Mouse (Mus musculus): ENCODE measurements around the gene Usf1. TPM values are rescaled to one million over a fixed set of nuclear protein-coding genes. Genes with fewer than 3 reads are reported as not detected.

The Usf1 gene
- total RNA-seq (2017): 47.1 and 48.6 TPM in 2 replicates

DNA sequence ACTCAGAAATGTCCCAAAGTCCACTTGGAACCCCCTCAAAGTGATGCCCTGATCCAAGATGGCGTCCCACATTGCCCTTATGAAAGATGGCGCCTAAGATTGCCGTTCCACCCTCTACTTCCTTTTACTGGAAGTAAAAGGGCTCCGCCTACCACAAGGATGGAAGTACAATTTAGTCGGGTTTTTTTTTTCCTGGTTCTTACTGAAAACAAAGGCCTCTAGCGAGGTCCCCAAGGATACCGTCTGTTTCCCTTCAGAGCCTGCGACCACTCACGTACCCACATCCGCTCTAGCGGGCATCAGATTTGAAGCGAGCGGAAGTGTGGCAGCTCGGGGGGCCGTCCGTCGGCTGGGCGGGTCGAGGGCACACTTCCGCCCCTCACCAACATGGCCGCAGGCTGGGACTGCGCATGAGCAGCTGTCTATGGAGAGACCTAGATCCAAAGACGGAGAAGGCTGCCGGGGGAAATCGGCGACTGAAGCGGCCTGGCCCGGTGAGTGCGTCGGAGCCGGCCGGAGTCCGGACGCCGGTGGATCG, at the start of gene Usf1:
Gene Usf1 (plus strand): TSS at position 367 of the 538 bp plus-strand sequence.
- peak; percentile 88 for ATAC-seq (replicated peaks; ENCODE audit: low read depth, poor library complexity, severe bottlenecking)

DNA sequence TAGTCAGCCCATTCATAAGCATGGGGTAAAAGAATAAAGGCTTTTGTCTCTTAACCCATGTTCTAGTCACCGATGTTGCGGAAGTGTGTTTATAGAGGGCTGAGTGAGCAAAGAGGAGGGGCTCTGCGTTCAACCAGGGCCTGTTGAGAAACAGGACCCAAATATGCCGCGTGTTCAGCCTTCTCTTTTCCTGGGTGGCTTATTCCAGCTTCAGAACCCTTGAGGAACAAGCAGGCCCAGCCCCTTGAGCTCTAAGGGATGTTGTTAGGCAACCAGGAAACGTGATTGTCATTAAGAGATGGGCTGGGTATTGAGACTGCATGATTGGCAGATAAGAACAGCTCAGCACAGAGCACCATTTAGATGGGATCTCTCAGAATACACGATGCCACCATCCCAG, 45.2 kb upstream of the Usf1 start:
- ATAC-seq (replicated peaks; ENCODE audit: low read depth, poor library complexity, severe bottlenecking): no peak

DNA sequence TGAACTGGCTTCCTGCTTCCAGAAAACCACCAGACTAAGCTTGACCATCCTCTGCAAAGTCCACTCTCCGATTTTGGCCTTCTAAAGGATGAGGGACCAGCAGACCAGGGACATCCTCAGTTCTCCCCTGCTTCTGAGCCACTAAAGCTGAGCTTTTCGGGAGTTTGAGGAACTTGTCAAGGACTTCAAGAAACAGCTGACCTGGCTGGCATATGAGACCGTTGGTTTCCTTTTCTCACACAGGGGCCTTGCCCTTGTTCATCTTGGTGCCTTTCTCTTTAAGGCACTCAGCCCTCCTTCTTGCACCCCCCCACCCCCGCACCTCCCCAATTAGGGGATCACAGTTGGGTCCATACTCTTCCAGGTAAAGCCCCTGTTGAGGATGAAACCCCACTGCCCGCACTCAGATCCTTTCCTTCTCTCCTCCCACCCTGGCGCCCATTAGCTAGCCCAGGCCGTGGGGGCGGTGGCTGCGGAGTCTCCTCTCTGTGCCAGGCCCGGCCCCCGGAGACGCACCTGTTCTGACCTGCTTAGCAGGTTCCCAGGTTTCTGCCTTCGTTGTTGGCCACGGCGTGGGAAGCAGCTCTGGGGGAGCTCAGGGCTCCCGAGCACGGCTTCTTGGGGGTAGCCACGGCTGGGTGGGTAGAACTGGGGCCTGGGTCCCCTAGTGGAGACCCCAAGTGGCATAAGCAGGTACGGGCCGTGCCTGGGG, 41.1 kb upstream of the Usf1 start, which contains the start of gene Nectin4:
Gene Nectin4 (plus strand): TSS at position 255 of the 712 bp plus-strand sequence.
- ATAC-seq (replicated peaks; ENCODE audit: low read depth, poor library complexity, severe bottlenecking): peak; percentile 66

DNA sequence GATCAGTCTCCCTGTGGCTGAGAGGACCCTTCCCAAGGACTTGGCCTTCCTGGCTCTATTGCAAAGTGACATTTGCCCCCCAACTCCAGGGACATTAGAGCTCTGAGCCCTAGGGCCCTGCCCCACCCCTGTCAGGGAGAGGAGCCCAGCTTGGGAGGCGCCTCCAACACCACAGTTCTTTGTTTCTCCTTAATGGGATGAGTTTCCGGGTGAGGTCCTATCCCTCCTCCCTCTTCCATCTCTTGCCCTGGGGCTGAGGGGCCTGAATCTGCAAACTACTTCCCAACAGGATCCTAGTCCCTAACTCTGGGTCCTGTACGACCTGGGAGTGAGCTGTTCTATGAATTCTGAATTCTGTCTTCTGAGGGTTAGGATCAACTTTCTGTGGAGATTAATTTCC, 38.2 kb upstream of the Usf1 start:
- ATAC-seq (replicated peaks; ENCODE audit: low read depth, poor library complexity, severe bottlenecking): no peak

DNA sequence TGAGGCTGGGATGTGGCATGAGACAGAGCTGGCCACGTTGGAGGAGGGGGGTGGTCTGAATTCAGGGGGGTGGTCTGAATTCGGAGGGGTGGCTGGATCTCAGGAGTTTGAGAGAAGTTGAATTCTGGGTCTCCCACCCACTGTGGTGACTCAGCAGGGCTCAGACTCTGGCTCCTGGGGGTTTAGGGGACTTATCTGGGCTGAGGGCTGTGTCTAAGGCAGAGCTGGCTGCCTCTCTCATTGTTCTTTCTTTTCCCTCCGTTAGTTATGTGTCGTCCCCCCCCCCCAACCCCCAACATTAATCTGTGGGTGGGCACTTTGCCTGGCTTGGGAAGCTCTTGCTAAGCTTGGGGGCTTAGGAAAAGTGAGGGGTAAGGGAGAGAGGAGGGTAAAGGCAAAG, 37.2 kb upstream of the Usf1 start:
- ATAC-seq (replicated peaks; ENCODE audit: low read depth, poor library complexity, severe bottlenecking): no peak

DNA sequence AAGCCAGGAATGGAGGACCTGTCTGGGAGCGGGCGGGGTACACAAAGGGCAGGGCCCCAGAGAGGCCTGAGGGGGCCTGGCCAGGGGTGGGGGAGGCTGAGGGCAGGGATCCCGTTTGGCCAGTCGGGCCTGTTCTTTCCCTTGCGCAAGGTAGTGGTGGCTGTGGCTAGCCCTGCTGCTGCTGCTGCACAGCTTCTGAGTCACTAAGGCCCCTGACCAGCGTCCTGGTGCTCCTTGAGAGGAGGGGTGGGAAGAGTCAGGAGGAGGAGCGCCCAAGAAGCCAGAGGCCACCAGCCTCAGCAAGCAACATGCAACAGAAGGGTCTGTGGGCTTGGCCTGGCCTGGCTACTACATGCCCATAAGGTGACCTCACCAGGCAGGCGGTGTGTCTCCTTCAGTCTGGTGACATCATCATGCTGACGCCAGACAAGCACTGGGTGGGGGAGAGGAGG, 35.4 kb upstream of the Usf1 start:
- peak; percentile 42 for ATAC-seq (replicated peaks; ENCODE audit: low read depth, poor library complexity, severe bottlenecking)

DNA sequence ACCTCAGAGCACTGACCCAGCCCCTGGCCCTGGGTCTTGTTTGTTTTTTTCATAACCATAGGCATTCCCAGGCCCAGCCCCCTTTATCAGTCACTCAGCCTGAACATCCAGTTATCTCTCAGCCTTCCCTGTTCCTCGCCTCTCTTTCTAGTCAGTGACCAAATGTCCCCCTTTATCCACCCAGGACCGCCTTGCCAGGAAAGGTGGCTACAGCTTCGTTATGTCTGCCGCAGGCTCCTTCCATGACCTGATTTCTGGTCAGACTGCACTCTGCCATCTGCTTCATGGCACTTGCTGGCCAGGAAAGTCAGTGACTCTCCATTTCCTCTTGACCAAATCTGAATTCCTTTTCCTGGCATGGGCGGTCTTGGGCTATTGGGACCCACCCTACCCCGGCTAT, 32.8 kb upstream of the Usf1 start:
- ATAC-seq (replicated peaks; ENCODE audit: low read depth, poor library complexity, severe bottlenecking): no peak

DNA sequence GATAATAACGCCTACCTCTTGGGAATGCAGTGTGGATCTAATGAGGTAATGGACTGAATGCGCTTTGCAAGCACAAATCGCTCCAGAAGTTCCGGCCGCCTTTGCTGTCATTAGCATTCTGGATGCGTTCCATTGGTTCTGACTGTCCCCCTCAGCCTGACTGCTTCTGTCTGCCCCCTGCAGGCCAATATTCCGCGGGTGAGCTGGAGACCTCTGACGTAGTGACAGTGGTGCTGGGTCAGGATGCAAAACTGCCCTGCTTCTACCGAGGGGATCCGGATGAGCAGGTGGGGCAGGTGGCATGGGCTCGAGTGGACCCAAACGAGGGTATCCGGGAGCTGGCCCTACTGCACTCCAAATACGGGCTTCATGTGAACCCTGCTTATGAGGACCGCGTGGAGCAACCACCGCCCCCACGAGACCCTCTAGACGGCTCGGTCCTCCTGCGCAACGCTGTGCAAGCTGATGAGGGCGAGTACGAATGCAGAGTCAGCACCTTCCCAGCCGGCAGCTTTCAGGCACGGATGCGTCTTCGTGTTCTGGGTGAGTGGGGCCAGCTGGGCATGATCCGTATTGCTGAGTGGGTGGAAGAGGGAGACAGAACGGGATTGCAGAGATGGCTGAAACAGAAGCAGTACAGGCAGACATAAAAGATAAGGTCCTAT, 31.0 kb upstream of the Usf1 start:
- peak; percentile 88 for ATAC-seq (replicated peaks; ENCODE audit: low read depth, poor library complexity, severe bottlenecking)

DNA sequence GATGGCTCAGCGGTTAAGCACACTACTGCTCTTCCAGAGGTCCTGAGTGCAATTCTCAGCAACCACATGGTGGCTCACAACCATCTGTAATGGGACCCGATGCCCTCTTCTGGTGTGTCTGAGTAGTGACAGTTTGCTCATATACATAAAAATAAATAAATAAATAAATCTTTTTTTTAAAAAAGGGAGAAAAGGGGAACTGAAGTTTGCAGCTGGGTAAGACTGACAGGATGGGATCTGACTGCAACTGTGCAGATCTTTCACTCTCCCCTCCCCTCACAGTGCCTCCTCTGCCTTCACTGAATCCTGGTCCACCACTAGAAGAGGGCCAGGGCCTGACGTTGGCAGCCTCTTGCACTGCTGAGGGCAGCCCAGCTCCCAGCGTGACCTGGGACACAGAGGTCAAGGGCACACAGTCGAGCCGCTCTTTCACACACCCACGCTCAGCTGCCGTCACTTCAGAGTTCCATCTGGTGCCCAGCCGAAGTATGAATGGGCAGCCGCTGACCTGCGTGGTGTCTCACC, 29.0 kb upstream of the Usf1 start:
- peak; percentile 40 for ATAC-seq (replicated peaks; ENCODE audit: low read depth, poor library complexity, severe bottlenecking)

DNA sequence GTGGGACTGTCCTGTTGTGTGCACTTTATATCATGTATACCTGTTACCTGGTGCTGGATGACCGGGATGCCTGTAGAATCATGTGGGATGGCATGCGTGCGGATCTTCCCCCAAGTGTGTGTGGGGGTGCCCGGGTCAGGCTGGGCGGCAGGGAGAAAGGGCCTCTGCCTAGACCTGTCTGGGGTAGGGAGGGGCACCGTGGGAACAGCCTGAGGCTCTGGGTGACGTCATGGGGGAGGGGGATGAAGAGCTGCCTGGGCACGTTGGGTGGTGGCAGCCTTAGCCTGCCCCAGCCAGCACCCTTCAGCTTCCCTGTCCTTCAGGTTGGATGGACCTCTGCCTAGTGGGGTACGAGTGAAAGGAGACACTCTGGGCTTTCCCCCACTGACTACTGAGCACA, 26.8 kb upstream of the Usf1 start:
- no peak for ATAC-seq (replicated peaks; ENCODE audit: low read depth, poor library complexity, severe bottlenecking)

DNA sequence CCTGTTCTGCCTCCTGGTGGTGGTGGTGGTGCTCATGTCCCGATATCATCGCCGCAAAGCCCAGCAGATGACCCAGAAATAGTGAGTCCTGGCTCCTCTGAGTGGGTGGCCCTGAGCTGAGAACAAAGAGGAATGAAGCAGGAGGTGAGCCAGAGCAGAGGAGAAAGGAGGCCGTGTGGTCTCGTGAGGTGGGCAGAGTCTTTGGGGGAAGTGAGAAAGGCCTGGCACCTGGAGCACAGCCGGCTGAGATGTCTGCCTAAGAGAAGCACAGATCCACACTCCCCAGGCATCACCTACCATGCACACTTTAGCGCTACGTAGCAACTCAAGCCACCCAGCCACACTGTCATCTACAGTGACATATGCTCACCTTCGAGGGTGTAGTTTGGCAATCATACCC, 25.9 kb upstream of the Usf1 start:
- ATAC-seq (replicated peaks; ENCODE audit: low read depth, poor library complexity, severe bottlenecking): no peak

DNA sequence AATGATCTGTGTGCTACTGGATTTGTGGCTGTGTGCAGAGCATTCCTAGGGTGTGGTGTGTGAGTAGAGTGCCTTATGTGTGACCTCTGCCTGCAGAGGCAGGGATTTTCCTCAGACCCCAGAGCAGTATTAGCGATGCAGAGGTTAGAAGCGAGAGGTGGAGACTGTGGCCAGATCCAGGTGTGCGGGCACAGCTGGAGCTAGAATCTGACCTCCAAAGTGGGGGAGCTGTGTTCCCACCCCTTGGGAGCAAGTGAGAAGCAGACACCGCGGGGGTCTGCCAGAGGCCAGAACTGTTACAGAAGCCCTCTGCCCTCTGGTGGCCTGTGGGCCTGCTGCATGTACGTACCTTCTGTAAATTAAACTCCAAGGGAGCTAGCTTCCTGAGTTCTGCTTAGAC, 24.0 kb upstream of the Usf1 start:
- ATAC-seq (replicated peaks; ENCODE audit: low read depth, poor library complexity, severe bottlenecking): no peak

DNA sequence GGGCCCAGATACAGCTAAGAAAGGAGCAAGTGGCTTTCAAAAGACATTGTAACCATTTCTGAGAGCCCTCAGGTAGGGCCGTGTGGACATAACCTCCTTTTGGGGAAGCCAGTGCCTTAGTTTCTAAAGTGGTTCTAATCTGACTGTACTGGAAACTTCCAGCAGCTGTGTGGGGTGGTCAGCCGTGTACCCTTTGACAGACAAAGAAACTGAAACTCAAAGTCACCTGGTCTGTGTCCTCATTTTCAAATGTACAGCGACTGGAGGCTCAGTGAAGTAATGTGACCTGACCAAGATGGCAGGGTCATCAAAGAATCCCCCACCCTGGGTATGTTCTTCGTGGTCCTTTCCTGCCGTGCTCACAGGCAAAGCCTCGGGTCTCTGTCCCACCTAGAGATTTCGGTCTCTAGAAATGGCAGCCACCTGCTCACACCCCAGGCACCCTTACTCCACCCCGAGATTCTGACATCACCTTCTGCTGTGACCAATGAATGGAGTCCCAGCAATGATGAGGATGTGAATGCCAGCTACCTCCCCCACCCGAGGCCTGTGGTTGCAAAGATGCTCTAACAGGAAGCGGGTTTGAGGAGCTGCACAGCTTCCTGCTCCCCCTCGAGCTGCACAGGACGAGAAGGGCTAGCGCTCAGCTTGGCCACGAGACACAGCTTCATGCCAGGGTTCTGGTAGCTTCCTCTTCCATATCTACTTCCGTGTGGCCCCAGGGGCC, 22.6 kb upstream of the Usf1 start, which contains the start of gene Arhgap30:
Gene Arhgap30 (plus strand): TSS at position 579 of the 727 bp plus-strand sequence.
- peak; percentile 83 for ATAC-seq (replicated peaks; ENCODE audit: low read depth, poor library complexity, severe bottlenecking)

DNA sequence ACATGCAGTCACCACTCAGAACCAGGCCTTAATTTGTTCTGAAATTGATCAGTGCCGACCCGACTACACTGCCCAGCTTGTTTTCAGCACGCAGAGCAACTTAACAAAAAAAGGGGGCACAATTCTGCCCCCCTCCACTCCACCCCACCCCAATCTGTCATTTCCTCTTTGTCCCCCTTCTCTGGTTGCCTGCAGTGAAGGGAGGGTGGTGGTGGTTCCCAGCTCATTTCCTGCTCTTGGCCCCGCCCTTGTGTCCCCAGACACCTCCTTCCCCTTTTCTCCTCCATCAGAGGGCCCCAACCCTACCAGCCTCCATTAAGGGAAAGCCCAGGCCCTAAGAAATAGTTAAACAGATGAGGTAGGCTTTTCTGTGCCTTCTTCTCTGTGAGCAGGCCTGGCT, 21.0 kb upstream of the Usf1 start:
- ATAC-seq (replicated peaks; ENCODE audit: low read depth, poor library complexity, severe bottlenecking): peak; percentile 82

DNA sequence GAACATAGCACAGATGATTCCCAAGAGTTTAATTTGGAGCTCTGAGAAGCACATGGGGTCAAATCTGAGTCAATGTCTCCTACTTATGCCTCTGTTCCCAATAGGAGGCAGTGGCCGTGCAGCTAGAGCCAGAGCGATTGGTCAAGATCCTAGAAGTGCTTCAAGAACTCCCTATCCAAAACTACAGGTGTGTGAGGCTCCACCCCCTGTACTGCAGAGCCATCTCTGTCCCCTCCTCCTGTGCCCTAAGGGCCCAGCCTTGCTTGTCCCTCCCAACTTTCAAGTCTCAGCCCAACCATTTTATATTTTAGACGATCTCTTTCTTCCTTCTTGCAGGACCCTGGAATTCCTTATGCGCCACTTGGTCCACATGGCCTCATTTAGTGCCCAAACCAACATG, 9.3 kb upstream of the Usf1 start:
- ATAC-seq (replicated peaks; ENCODE audit: low read depth, poor library complexity, severe bottlenecking): no peak

DNA sequence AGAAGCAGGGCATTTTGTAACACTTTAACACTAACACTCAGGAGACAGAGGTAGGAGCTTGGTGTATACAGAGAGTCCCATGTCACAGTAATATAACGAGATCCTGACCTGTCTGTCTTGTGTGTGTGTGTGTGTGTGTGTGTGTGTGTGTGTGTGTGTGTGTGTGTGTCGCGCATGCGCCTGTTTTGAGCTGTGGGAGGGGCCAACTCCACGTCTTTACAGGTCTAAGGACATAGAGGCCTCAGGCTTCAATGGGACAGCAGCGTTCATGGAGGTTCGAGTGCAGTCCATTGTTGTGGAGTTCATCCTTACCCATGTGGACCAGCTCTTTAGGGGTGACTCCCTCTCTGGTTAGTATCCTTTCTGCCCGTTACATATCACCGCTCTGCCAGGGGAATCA, 8.1 kb upstream of the Usf1 start:
- ATAC-seq (replicated peaks; ENCODE audit: low read depth, poor library complexity, severe bottlenecking): no peak

DNA sequence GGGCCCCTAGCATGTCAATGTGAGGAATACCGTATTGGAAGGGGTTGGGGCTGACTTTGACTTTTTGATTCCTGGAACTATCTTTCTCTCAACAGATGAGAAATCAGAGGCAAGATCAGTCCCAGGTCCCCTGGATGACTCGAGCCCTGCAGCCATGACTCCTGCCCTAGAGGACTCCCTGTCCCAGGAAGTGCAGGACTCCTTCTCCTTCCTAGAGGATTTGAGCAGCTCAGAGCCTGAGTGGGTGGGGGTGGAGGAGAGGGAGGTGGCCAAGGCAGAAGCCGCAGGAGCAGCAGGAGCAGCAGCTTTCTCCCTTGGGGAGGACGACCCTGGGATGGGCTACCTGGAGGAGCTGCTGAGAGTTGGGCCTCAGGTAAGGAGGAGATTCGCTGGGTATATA, 3.9 kb upstream of the Usf1 start:
- no peak for ATAC-seq (replicated peaks; ENCODE audit: low read depth, poor library complexity, severe bottlenecking)

DNA sequence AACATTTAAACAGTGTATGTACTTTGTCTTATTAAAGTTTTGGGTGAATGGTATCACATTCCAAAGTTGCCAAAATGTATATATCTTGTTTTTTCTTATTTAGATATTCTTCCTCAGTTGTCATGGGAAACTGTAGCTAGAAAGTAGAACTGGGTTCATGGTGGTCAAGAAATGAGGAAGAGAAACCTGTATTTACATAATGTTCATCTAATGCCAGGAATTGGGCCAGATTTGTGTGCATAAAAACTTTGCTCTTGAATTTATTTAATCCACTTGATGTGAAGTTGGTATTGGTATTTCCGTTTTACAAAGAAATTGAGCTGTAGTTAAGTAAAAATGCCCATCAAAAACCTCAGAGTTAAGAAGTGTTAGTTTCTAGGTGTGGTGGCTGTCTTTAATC, 882 bp upstream of the Usf1 start:
- ATAC-seq (replicated peaks; ENCODE audit: low read depth, poor library complexity, severe bottlenecking): no peak

DNA sequence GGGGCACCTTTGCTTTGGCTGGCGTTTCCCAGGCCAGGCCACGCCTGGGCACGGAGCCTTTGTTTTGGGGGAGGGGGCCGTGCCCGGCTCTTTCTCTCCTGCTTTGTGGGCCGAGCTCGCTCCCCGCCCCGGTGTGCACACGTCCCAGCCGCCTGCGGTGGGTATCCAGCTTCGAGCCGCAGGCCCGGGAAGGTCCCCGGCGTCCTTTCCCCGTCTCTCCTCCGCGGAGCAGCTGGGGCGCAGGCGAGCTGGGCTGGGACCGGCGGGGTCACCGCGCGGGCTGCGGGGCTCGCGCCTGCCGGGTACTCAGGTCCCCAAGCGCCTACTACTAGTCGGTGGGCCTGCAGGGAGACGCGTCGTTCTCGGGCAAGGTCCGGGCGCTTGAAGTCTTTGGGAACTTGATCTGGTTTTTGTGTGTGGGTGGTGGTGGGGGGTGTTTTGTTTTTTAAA, 404 bp downstream of the Usf1 start:
- no peak for ATAC-seq (replicated peaks; ENCODE audit: low read depth, poor library complexity, severe bottlenecking)

DNA sequence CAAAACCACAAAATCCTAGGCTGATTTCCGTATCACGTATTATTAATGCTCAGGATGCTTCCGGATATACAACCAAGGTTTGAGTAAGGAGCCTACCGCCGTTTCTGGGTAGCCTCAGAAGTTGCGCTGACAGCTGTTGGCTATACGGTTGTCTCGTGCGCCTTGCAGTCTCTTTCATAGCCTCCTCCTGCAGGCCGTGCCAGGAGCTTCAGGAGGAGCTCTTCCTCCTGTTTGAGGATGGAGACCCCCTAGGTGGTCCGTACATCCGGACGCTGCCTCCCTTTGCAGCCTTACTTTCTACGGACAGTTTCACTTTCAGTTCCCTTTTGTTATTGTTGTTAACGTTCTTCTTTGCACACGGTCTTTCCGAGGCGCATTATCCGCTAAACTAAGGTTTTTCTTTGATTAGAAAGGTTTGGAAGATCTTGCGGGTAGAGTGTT, 908 bp downstream of the Usf1 start:
- ATAC-seq (replicated peaks; ENCODE audit: low read depth, poor library complexity, severe bottlenecking): peak; percentile 34
